Mouse (Mus musculus): ENCODE results near the gene Hrct1.

Hrct1 gene

GRCm38 (mm10) chr4:43771626-43772025 is 44.6 kb downstream of the Hrct1 start:
- DNase-seq (ENCODE audit: low read depth, low spot score) = no peak

GRCm38 (mm10) chr4:43772304-43772703 is 45.3 kb downstream of the Hrct1 start:
- no peak for DNase-seq (ENCODE audit: low read depth, low spot score)

All from forelimb bud, embryonic 11.5 days (tissue).